Comparison of ENCODE assay signal across 10 mouse cellular contexts in genomic region chr7:16804409-16805028, GRCm38 (mm10). TPM values are rescaled to one million over a fixed set of nuclear protein-coding genes. Genes with fewer than 3 reads are reported as not detected.
DNase-seq lines count a peak whose midpoint lies in the region; ATAC-seq and TF ChIP-seq lines count a peak whose summit lies in the region.
"Had no signal": no experiment of that assay in that cellular context is flagged by ENCODE, and none has a peak within 500 bp of the region (broad histone marks: within the 10 kb centered on the region; RNA-seq: fewer than 3 reads in every experiment).

No protein-coding gene starts in this region.

- DNase-seq in liver, adult 2 months (ENCODE audit: extremely low read depth, low read depth, low spot score) = peak; percentile 30
- DNase-seq in liver = no peak
- peak; percentile 57 for DNase-seq in hindbrain, embryonic 14.5 days (ENCODE audit: low spot score)
- DNase-seq in right cerebral cortex, postnatal 36 days (ENCODE audit: low spot score in 2 of 2) = no peak
- DNase-seq in left cerebral cortex, adult 11 months (ENCODE audit: low spot score) = no peak
- DNase-seq in kidney, postnatal 14 days = no peak

- peak; percentile 59 for ATAC-seq in activated CD4-positive, CD25-positive, alpha-beta regulatory T cell, adult 4 months
- ATAC-seq in hindbrain, embryonic 14.5 days (ENCODE audit: low FRiP score) = peak; percentile 51; the same call in 1 of the 2 replicates

- H3K4me1 ChIP-seq in liver, adult 2 months (ENCODE audit: control insufficient read depth, insufficient read depth, low read length) = no peaks in the 10 kb centered on the region
- H3K4me1 ChIP-seq in hindbrain, embryonic 14.5 days (replicated peaks; ENCODE audit: control insufficient read depth, insufficient read depth, low read length) = no peaks in the 10 kb centered on the region
- H3K4me1 ChIP-seq: embryonic facial prominence, embryonic 12.5 days; neural tube, embryonic 12.5 days had no signal

- TF ChIP-seq POLR2A in liver, adult 2 months (IDR thresholded peaks at IDR 0.05; ENCODE audit: extremely low read depth, insufficient read depth, low read length) = no peak
- no peak for TF ChIP-seq POLR2A in myocyte (IDR thresholded peaks at IDR 0.05; ENCODE audit: insufficient read length, low read depth)

- H3K9ac ChIP-seq in liver, adult 2 months (ENCODE audit: low read depth, low read length) = no peak overlapping the region
- no peak overlapping the region for H3K9ac ChIP-seq in hindbrain, embryonic 14.5 days
- H3K9ac ChIP-seq: embryonic facial prominence, embryonic 12.5 days; neural tube, embryonic 12.5 days had no signal

- WGBS in liver, adult 2 months = 46% methylated on average over 8 of the region's 8 CpGs
- WGBS in hindbrain, embryonic 14.5 days = 36% methylated on average over 8 of the region's 8 CpGs

- H3K36me3 ChIP-seq in liver, adult 2 months (ENCODE audit: control insufficient read depth, insufficient read depth, low read length) = no peaks in the 10 kb centered on the region
- H3K36me3 ChIP-seq in hindbrain, embryonic 14.5 days (replicated peaks; ENCODE audit: control insufficient read depth, insufficient read depth) = peaks cover 20% of the 10 kb centered on the region; the same call in 1 of the 2 replicates
- H3K36me3 ChIP-seq in myocyte (ENCODE audit: control insufficient read depth, insufficient read depth) = no peaks in the 10 kb centered on the region

- no peaks in the 10 kb centered on the region for H3K27me3 ChIP-seq in liver, adult 2 months (ENCODE audit: control insufficient read depth, insufficient read depth, low read length)
- no peaks in the 10 kb centered on the region for H3K27me3 ChIP-seq in hindbrain, embryonic 14.5 days (ENCODE audit: control insufficient read depth, insufficient read depth, low read length)
- H3K27me3 ChIP-seq in myocyte (ENCODE audit: control insufficient read depth, insufficient read depth, insufficient read length) = no peaks in the 10 kb centered on the region
- H3K27me3 ChIP-seq: embryonic facial prominence, embryonic 12.5 days; neural tube, embryonic 12.5 days had no signal

- H3K4me2 ChIP-seq in hindbrain, embryonic 14.5 days (replicated peaks) = no peak overlapping the region
- peak overlapping the region; percentile 24 for H3K4me2 ChIP-seq in myocyte (ENCODE audit: low read depth)
- H3K4me2 ChIP-seq: embryonic facial prominence, embryonic 12.5 days; neural tube, embryonic 12.5 days had no signal

- H3K27ac ChIP-seq in liver, adult 2 months (replicated peaks; ENCODE audit: insufficient read depth, low read depth, low read length) = no peak overlapping the region
- no peak overlapping the region for H3K27ac ChIP-seq in hindbrain, embryonic 14.5 days
- H3K27ac ChIP-seq: embryonic facial prominence, embryonic 12.5 days; neural tube, embryonic 12.5 days had no signal

- no peak overlapping the region for H3K4me3 ChIP-seq in liver, adult 2 months (ENCODE audit: insufficient read depth, low read depth, low read length)
- no peak overlapping the region for H3K4me3 ChIP-seq in hindbrain, embryonic 14.5 days (replicated peaks; ENCODE audit: low read length)
- no peak overlapping the region for H3K4me3 ChIP-seq in myocyte
- H3K4me3 ChIP-seq: embryonic facial prominence, embryonic 12.5 days; neural tube, embryonic 12.5 days had no signal

- no peaks in the 10 kb centered on the region for H3K79me2 ChIP-seq in liver, adult 2 months (ENCODE audit: control insufficient read depth, insufficient read depth, low read length)
- no peaks in the 10 kb centered on the region for H3K79me2 ChIP-seq in myocyte (ENCODE audit: control insufficient read depth, insufficient read depth)

- H3ac ChIP-seq in myocyte (ENCODE audit: control insufficient read depth, insufficient read length) = no peak overlapping the region

- no peaks in the 10 kb centered on the region for H3K9me3 ChIP-seq in hindbrain, embryonic 14.5 days (ENCODE audit: control insufficient read depth, low read length)
- H3K9me3 ChIP-seq: embryonic facial prominence, embryonic 12.5 days; neural tube, embryonic 12.5 days had no signal

- TF ChIP-seq CTCF in liver, adult 2 months (IDR thresholded peaks at IDR 0.05; ENCODE audit: low read depth, low read length) = 0 out of 2 replicates have a peak, but pooled peaks have one; percentile 27

TF ChIP-seq in myocyte, 11 proteins besides CTCF, POLR2A, EP300 and RAD21:
- TF ChIP-seq POLR2AphosphoS2 (IDR thresholded peaks at IDR 0.05; ENCODE audit: insufficient read length, low read depth) (no peak), TCF12 (IDR thresholded peaks at IDR 0.05; ENCODE audit: insufficient read depth, poor library complexity, severe bottlenecking) (no peak), USF1 (IDR thresholded peaks at IDR 0.05; ENCODE audit: low read depth) (no peak), E2F4 (IDR thresholded peaks at IDR 0.05; ENCODE audit: insufficient read depth) (no peak), REST (IDR thresholded peaks at IDR 0.05; ENCODE audit: insufficient read depth, insufficient read length) (no peak), SRF (IDR thresholded peaks at IDR 0.05; ENCODE audit: control insufficient read depth, insufficient read length, low read depth) (no peak)

RNA-seq across cellular contexts. Expression of gene Strn4, which starts 11.2 kb away (rescaled TPM):
- 18.7 and 26.3 TPM in 2 replicates for total RNA-seq in liver, adult 2 months (2014; rRNA removed)
- 39.5 and 52.7 TPM in 2 replicates for polyA plus RNA-seq in liver, adult 2 months (2012; rRNA removed)
- polyA plus RNA-seq in activated CD4-positive, CD25-positive, alpha-beta regulatory T cell, adult 4 months (2017; shearing (Covaris generic)) = 10 to 100 TPM; 23.0 to 23.1 TPM
- polyA plus RNA-seq in hindbrain, embryonic 14.5 days (2014; fragmentation: Nextera tagmentation; extraction: Ambion mirVana) = 174 and 197 TPM in 2 replicates
- 51.8 TPM for polyA plus RNA-seq in myocyte (2012; fragmentation: generic; extraction: Trizol)

RNA-seq across cellular contexts. Expression of gene Fkrp, which starts 12.0 kb away (rescaled TPM):
- 5.5 and 6.3 TPM in 2 replicates for total RNA-seq in liver, adult 2 months (2014; rRNA removed)
- 14.3 and 15.3 TPM in 2 replicates for polyA plus RNA-seq in liver, adult 2 months (2012; rRNA removed)
- polyA plus RNA-seq in activated CD4-positive, CD25-positive, alpha-beta regulatory T cell, adult 4 months (2017; shearing (Covaris generic)) = 1 to 10 TPM; 6.5 to 7.5 TPM
- 44.7 and 48.5 TPM in 2 replicates for polyA plus RNA-seq in hindbrain, embryonic 14.5 days (2014; fragmentation: Nextera tagmentation; extraction: Ambion mirVana)
- 26.7 TPM for polyA plus RNA-seq in myocyte (2012; fragmentation: generic; extraction: Trizol)

RNA-seq across cellular contexts. Expression of gene Slc1a5, which starts 23.4 kb away (rescaled TPM):
- total RNA-seq in liver, adult 2 months (2014; rRNA removed) = 1.8 and 3.4 TPM in 2 replicates
- polyA plus RNA-seq in liver, adult 2 months (2012; rRNA removed) = 2.6 and 4.2 TPM in 2 replicates
- 100 to 1,000 TPM; 143 to 179 TPM for polyA plus RNA-seq in activated CD4-positive, CD25-positive, alpha-beta regulatory T cell, adult 4 months (2017; shearing (Covaris generic))
- 5.9 and 6.8 TPM in 2 replicates for polyA plus RNA-seq in hindbrain, embryonic 14.5 days (2014; fragmentation: Nextera tagmentation; extraction: Ambion mirVana)
- 113 TPM for polyA plus RNA-seq in myocyte (2012; fragmentation: generic; extraction: Trizol)

RNA-seq across cellular contexts. Expression of gene Prkd2, which starts 38.2 kb away (rescaled TPM):
- total RNA-seq in liver, adult 2 months (2014; rRNA removed) = 2.5 and 5.1 TPM in 2 replicates
- 7.8 and 11.7 TPM in 2 replicates for polyA plus RNA-seq in liver, adult 2 months (2012; rRNA removed)
- polyA plus RNA-seq in activated CD4-positive, CD25-positive, alpha-beta regulatory T cell, adult 4 months (2017; shearing (Covaris generic)) = 10 to 100 TPM; 45.7 to 47.6 TPM
- polyA plus RNA-seq in hindbrain, embryonic 14.5 days (2014; fragmentation: Nextera tagmentation; extraction: Ambion mirVana) = 5.6 and 5.8 TPM in 2 replicates
- polyA plus RNA-seq in myocyte (2012; fragmentation: generic; extraction: Trizol) = 4.7 TPM

Comparison
In these comparisons a context has a peak if more than half of its experiments do, and no peak if none do; other contexts are left out.
1. DNase-seq: peak in liver, adult 2 months (single experiment) and hindbrain, embryonic 14.5 days (single experiment); none in liver (single experiment), right cerebral cortex, postnatal 36 days (0 of 2), left cerebral cortex, adult 11 months (single experiment) and kidney, postnatal 14 days (single experiment).
2. RNA of gene Slc1a5, which starts 23.4 kb away (polyA plus RNA-seq): 143 to 179 TPM in activated CD4-positive, CD25-positive, alpha-beta regulatory T cell, adult 4 months and 113 TPM in myocyte (single experiment); 5.9 to 6.8 TPM in hindbrain, embryonic 14.5 days and 2.6 to 4.2 TPM in liver, adult 2 months; every median in the first group is over 10 times any median in the second.